Mouse (Mus musculus) adrenal gland, adult 18-20 months (tissue): ENCODE measurements at regions not wholly inside any gene's neighbourhood (a gene's known extent, or its start where the extent isn't known, plus 50 kb on each side); places are given as distances from the start of the nearest gene placed in this dataset.

ENCODE experiments used
- DNase-seq, 2 experiments: peaks; one replicate each; pipeline ENCODE4 v3.0.0; 2021 to 2022; ENCODE audit warnings: low spot score in 2 of 2

DNA sequence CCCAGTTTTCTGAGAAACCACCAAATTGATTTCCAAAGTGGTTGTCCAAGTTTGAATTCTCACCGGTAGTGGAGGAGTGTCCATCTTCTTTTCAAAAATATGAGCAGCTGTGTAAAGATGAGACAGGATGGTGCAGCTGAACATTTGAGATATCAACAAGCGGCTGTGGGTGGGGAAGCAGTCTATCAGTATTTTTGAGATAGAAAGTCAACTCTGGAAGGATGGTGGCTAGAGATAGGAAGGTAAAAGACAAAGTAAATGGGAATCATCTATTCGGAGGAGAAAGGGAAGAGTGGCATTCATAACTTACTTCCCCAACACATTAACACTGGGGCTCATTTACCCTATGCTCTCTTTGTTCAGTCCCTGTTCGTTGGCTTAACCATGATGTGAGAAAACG lies 146.9 kb upstream of the Gmnc start:
- no peak for DNase-seq

DNA sequence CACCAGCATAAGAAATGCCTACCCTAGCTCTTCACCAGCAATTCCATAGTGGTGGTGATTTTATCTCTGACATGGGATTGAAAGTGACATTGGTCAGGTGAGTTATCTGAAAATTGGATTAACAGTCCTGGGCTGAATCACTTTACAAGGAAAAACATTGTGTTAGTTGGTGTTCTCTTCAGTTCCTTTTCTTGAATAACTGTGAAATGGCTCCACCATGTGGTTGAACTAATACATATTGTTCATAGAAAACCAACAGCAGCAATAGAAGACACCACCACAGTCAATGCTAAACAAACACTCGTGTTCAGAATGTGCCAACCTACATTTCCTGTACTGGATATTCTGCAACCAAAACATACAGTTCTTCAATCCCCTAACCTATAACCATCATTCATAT lies 147.5 kb upstream of the Gmnc start:
- DNase-seq = no peak

DNA sequence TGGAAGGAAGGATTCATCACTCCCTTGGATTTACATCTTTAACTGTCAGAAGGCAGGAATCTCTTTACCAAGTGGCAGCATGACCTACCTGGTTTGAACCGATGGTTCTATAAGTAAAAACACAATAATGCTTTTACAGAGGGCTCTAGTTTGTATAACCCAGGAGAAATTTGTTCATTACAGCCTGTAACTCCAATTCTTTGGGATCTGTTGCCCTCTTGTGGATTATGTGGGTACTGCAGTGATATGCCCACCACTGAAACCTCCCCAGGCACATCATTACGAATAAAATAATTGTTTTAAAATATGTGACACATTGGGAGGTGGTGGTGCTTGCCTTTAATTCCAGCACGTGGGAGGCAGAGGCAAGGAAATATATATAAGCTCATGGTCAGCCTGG lies 148.6 kb upstream of the Gmnc start:
- DNase-seq = peak; percentile 35 to 43

DNA sequence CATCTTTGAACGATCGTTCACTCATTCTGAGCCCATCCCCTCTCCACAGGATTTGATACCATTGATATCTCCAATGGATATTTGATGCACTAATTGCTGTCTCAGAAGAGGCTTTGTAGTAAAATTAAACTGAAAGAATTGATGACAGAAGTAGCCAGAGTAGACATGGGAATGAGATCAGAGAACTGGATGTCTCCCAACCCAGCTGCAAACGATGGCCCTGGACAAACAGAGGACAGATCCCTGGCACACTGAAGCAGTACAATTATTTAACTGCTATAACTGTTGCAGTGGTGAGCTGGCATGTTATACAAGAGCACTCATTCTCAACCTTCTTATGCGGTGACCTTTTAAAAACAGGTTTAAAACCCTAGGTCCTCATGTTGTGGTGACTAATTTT lies 151.5 kb upstream of the Ostn start:
- no peak for DNase-seq

DNA sequence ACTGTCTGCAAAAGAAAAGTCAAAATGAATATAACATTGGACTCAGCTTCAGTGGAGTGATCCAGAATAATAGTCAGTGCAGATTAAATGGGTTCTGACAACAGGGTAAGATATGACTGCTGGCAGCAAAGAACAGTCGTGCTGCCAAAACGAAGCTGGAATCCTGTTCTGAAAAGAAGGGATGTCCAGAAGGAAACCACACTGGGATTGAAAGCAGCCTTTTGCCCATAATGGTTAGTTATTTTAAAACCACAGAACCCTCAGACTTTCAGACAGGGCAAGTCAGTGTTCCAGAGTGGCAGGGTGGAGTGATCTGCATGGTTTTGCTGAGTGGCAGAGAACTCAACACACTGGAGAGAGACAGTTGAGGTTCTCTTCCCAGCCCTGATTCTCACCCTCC lies 111.6 kb upstream of the Ostn start:
- no peak for DNase-seq
